Mouse (Mus musculus): ENCODE measurements around the gene Lhb. TPM values are rescaled to one million over a fixed set of nuclear protein-coding genes. Genes with fewer than 3 reads are reported as not detected.
A peak's percentile ranks its signal among the peaks of the same experiment; 100 is the strongest.

The Lhb gene
- total RNA-seq, 2 experiments from 2014 or later = not detected

DNA sequence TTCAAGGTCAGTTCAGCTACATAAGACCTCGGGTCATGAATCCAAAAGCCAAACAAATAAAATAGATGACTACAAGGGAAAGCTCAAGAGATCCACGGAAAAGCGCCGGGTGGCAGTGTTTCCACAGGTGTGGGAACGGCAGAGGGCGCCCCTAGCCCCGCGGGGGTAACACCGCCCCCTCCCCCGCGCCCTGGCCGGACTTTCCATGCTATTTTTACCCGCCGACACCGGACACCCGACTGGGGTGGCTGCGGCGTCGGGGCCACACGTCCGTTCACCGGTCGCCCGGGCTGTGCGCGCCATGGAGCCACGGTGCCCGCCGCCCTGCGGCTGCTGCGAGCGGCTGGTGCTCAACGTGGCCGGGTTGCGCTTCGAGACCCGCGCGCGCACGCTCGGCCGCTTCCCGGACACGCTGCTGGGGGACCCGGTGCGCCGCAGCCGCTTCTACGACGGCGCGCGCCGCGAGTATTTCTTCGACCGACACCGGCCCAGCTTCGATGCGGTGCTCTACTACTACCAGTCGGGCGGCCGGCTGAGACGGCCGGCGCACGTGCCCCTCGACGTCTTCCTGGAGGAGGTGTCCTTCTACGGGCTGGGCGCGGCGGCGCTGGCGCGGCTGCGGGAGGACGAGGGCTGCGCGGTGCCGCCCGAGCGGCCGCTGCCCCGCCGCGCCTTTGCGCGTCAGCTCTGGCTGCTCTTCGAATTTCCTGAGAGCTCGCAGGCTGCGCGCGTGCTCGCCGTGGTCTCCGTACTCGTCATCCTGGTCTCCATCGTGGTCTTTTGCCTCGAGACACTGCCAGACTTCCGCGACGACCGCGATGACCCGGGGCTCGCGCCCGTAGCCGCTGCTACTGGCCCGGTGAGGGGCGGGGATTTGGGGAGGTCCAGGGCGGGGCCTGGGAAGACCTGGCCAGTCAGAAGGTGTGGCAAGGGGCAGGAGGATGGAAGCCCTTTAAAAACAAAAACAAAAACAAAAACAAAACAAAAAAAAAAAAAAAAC lies 14.2 kb upstream of the Lhb start:
- DNase-seq (ENCODE audit: low spot score in 2 of 2) = no peak
- no peak overlapping the region for H3K27ac ChIP-seq
- peak; percentile 47 for TF ChIP-seq CTCF (conservative IDR thresholded peaks at IDR 0.05)
- H3K4me3 ChIP-seq = peak overlapping the region; percentile 18; the same call in 1 of the 2 replicates

DNA sequence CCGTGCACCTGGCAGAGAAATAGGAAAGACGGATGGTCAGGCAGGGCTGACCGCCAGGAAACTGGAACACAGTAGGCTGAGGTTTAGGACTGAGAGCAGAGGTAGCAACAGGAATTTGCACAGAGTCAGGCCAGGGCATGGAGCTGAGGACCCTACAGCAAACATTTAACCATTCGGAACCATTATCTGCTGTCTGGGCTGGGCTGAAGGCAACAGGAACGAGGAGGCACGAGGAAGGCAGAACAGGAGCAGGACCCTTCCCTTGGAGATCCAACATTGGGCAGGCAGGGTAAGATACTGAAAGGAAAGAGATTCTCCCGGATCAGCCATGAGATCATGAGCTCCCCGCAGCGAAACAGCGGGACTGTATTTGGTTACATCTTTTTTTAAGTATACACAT lies 12.8 kb upstream of the Lhb start:
- no peak for DNase-seq (ENCODE audit: low spot score in 2 of 2)
- H3K4me3 ChIP-seq = no peak overlapping the region
- no peak for TF ChIP-seq CTCF (conservative IDR thresholded peaks at IDR 0.05)
- H3K27ac ChIP-seq = no peak overlapping the region

DNA sequence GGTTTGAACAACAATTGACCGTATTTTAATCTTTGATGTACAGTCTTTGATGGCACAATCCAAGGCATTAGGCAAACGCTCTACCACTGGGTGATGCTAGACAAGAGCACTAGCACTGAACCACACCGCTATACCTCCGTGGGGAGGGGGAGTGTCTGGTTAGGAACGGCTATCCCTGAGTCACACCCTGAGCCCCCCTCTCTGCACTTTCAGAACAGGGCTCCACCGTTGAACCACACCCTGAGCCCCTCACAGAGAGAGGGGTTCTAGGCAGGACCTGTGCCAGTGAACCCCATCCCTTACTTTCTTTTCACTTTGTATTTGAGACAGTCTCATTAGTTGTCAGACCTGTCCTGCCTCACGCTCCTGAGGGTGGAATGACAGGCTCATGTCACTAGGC lies 12.3 kb upstream of the Lhb start:
- H3K4me3 ChIP-seq = no peak overlapping the region
- H3K27ac ChIP-seq = no peak overlapping the region
- no peak for TF ChIP-seq CTCF (conservative IDR thresholded peaks at IDR 0.05)
- no peak for DNase-seq (ENCODE audit: low spot score in 2 of 2)

DNA sequence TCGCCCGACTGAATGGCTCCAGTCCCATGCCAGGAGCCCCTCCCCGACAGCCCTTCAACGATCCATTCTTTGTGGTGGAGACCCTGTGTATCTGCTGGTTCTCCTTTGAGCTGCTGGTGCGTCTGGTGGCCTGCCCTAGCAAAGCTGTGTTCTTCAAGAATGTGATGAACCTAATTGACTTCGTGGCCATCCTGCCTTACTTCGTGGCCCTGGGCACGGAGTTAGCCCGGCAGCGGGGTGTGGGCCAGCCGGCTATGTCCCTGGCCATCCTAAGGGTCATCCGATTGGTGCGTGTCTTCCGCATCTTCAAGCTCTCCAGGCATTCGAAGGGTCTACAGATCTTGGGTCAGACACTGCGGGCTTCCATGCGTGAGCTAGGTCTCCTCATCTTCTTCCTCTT lies 11.7 kb upstream of the Lhb start:
- H3K4me3 ChIP-seq = no peak overlapping the region
- no peak for TF ChIP-seq CTCF (conservative IDR thresholded peaks at IDR 0.05)
- no peak overlapping the region for H3K27ac ChIP-seq
- no peak for DNase-seq (ENCODE audit: low spot score in 2 of 2)

DNA sequence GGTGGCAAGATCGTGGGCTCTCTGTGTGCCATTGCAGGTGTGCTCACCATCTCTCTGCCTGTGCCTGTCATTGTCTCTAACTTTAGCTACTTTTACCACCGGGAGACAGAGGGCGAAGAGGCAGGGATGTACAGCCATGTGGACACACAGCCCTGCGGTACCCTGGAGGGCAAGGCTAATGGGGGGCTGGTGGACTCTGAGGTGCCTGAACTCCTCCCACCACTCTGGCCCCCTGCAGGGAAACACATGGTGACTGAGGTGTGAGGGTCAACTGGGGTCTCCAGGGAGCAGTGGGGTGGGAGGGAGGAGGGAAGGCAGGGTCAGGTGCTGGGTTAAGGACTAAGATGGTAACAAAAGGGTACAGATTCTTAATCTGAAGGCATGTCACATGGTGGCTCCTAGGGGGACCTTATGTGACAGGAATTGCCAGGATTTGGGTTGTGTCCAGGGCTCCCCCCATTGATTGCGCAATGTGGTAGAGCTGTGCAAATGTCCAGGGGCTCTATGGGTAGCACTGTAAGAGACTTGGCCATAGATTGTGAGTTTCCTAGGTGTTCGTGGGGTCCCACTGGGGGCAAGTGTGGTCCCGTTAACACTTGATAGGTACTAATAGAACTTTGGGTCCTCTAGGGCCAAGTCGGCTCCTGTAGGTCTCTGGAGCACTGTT lies 11.0 kb upstream of the Lhb start:
- Histone ChIP-seq H3K27ac (no peak overlapping the region), H3K4me3 (no peak overlapping the region)
- no peak for DNase-seq (ENCODE audit: low spot score in 2 of 2)
- no peak for TF ChIP-seq CTCF (conservative IDR thresholded peaks at IDR 0.05)

DNA sequence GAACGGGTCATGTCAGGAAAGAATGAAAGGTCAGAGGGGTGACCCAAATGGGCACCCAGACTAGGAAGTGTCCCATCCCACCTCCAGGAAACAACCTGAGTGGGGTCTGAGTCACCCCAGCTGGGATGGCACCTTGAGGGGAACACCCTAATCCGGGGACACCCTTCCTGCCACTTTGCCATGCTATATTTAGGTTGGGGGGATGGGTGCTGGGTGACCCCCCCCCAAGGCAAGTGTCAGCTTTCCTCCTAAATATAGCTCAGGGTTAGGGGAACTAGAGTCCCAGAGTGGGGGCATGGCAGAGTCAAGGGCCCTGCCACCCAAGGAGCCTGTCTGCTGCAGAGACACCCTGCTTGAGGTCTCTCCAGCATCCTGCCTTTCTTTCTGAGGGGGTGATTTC lies 8.2 kb upstream of the Lhb start:
- TF ChIP-seq CTCF (conservative IDR thresholded peaks at IDR 0.05) = no peak
- no peak overlapping the region for H3K4me3 ChIP-seq
- DNase-seq (ENCODE audit: low spot score in 2 of 2) = no peak
- H3K27ac ChIP-seq = no peak overlapping the region

DNA sequence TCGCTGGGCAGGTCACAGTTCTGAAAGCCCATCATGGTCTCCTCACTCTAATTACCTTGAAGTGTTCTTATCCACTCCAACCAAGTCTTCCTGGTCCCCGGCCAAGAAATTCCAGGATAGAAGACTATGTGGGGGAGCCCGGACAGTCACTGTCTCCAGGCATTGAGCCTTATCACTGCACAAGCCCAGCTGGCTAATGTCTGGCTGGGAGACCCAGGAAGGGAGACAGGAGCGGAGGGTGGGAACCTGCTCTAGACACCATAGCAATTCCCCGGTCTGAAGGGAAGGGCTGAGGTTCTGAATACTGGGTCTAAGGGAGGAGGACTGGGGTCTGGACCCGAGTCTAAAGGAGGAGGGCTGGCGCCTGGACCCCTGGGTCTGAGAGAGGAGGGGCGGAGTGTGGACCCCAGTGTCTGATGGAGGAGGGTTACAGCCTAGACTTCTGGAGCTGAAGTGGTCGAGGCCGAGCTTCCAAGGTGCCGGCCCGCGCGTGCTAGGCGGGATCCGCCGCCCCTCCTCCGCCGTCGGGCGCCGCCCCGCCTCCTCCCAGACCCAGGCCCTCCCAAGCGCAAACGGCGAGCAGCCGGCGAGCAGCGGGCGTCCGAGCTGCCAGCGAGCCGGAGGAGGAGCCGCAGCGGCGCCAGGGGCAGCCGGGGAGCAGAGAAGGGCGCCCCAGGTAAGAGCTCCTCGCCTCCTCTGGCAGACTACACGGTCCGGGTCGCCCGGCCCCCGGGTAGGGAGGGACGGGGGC lies 7.3 kb upstream of the Lhb start, which contains the start of gene Ntf5:
Ntf5 (plus strand) TSS at position 583 of the 751 bp plus-strand sequence.
- no peak for TF ChIP-seq CTCF (conservative IDR thresholded peaks at IDR 0.05)
- no peak for DNase-seq (ENCODE audit: low spot score in 2 of 2)
- peak within 1 kb of the TSS; percentile 50 for H3K4me3 ChIP-seq
- H3K27ac ChIP-seq = no peak within 1 kb of the TSS

DNA sequence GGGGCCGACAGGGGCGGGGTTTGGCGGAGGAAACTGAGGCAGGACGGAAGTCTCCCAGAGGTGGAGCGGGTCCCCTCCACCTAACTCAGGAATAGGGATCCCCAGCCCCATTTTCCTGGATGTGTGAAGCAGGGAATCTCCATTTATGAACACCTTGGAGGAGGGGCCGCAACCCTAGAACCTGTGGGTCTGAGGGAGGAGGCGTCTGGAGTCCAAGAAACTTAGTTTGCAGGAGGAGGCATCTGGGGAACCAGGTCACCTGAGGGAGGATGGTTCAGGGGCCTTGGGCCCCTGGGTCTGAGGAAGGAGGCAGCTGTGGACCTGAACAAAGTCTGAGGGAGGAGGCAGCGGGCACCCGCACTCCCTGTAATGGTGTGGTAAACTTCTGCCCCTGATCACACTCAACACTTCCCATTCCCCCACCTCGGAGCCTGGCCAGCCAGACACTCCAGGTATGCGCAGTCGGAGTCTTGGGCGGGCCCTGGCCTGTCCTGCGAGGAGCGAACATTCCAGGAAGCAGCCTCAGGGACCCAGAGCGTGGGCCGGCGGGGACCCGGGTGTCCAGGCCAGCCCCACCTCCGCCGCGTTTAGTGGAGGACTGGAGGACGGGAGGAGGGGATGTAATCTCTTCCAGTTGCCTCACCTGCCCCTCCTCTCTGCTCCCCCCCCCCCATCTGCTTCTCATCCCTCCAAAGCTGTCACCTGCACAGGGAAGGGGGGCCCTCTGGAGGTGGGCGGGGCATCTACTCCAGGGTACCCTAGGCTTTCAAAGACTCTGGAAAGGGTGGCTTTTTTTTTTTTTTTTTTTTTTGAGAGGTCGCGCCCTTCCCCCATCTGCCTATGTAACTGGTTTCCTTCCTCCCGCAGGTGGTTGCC lies 6.5 kb upstream of the Lhb start:
- no peak for DNase-seq (ENCODE audit: low spot score in 2 of 2)
- TF ChIP-seq CTCF (conservative IDR thresholded peaks at IDR 0.05) = no peak
- Histone ChIP-seq H3K4me3 (peak overlapping the region; percentile 50), H3K27ac (no peak overlapping the region)

DNA sequence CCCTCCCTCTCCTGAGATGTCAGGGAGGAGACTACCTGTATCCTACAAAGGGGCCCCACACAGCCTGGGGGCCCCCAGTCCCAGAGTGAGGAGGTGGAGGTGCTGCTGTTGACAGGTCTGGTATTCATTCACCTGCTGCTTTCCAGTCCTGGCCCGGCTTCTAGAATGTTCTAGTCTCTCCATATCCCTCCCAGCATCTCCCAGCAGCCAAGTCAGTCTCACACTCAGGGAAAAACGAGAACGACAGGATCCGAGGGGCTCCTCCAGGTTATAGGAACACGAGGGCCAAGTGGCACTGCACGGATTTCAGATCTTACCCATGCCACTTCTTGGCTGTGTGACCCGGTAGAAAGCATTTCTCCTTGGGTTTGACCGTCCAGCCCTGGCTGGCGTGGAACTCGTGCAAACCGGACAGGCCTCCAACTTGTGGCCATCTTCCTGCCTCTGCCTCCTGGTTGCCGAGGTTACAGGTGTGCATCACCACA lies 5.8 kb upstream of the Lhb start:
- Histone ChIP-seq H3K27ac (no peak overlapping the region), H3K4me3 (no peak overlapping the region)
- no peak for TF ChIP-seq CTCF (conservative IDR thresholded peaks at IDR 0.05)
- no peak for DNase-seq (ENCODE audit: low spot score in 2 of 2)

DNA sequence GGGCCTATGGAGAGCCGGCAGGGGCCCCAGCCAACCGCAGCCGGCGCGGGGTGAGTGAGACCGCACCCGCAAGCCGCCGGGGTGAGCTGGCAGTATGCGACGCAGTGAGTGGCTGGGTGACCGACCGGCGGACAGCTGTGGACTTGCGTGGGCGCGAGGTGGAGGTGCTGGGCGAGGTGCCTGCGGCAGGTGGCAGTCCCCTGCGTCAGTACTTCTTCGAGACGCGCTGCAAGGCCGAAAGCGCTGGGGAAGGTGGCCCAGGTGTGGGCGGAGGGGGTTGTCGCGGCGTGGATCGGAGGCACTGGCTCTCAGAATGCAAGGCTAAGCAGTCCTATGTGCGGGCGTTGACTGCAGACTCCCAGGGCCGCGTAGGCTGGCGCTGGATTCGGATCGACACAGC lies 5.0 kb upstream of the Lhb start:
- H3K27ac ChIP-seq = no peak overlapping the region
- peak overlapping the region; percentile 41 for H3K4me3 ChIP-seq
- no peak for DNase-seq (ENCODE audit: low spot score in 2 of 2)
- TF ChIP-seq CTCF (conservative IDR thresholded peaks at IDR 0.05) = no peak

DNA sequence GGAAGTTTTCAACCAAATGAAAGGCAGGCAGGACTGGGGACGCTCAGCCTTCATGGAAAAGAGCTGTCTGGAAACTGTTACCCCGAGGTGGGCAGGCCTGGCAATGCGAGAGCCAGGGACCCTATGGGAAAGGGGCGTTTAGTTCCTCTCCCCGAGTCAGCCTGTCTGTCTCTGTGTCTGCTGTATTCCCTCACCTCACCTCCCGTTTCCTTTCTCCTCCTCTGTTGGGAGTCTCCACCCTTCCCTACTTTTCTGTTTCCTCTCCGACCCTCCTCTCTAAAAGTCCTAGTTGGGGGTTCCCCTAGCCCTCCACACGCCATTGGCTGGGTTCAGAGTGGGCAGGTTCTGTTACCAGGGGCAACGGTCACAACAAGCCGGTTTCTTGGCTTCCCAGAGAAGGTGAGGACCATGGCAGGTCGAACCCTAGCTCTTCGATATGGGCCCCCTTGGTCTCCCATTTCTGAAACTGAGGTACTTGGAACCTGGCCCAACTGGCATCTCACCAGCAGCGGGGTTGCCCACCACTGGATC lies 2.6 kb upstream of the Lhb start:
- Histone ChIP-seq H3K27ac (no peak overlapping the region), H3K4me3 (no peak overlapping the region)
- no peak for DNase-seq (ENCODE audit: low spot score in 2 of 2)
- no peak for TF ChIP-seq CTCF (conservative IDR thresholded peaks at IDR 0.05)
